Mouse (Mus musculus) adipocyte (in vitro differentiated cells): Measurements from ENCODE around the gene Pklr.

ENCODE experiments used
- DNase-seq: peaks from one replicate; pipeline ENCODE4 v3.0.0-alpha.2; 2016; ENCODE audit warnings: low spot score

Pklr gene

DNA sequence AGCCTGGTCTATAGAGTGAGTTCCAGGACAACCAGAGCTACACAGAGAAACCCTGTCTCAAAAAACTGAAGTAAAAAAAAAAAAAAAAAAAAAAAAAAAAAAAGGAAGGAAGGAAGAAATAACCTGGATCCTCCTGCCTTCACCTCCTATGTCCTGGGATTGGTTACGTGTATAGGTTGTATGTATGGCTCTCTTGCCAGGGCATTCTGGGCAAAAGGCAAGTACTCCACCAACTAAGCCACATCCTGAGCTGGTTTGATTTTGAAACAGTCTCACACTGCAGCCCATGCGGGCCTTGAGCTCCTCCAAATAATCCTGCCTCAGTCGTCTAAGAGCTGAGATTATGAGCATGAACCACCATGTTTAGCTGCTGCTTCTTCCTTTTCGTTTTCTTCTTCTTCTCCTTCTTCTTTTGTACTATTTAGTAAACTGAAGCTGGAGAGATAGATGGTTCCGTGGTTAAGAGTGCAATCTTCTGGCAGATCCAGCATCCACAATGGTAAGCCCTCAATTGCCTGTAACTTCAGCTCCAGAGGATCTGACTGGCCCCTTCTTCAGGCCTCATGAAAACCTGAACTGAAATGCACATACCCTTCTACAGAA lies 27.8 kb downstream of the Pklr start:
- peak; percentile 24 for DNase-seq

GRCm38 (mm10) chr3:89164506-89165267 lies 28.7 kb downstream of the Pklr start, which contains the start of gene Clk2:
Gene Clk2 (plus strand): TSS chr3:89164795.
- DNase-seq = peak; percentile 92

DNA sequence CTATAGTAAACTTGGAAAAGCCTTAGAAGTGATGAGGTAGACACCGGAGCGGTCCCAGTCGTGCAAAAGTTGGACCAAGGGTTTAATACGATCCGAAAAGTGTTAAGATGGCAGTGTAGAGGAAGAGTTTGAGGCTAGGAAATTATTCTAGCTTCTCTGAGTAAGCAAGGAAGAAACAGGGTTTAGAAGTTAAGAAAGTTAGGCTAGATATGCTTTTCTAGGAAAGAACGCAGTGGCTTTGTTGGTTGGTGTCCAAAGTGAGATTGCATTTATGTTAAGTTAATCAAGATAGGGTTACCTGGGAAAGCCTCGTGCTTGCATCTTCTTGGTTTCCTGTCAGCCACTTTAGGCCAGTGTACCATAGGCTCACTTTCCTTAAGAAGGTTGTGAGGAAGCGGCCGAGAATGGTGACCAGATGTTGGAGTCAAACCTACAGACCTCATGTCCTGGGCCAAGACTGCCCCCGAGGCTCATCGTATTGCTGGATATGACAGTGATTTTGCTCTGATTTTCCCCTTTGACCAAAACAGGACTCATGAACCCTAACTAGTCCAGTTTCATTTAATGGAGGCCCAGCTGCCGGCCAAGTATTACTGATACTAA lies 29.4 kb downstream of the Pklr start:
- DNase-seq = no peak

GRCm38 (mm10) chr3:89166945-89167344 lies 31.0 kb downstream of the Pklr start:
- no peak for DNase-seq

DNA sequence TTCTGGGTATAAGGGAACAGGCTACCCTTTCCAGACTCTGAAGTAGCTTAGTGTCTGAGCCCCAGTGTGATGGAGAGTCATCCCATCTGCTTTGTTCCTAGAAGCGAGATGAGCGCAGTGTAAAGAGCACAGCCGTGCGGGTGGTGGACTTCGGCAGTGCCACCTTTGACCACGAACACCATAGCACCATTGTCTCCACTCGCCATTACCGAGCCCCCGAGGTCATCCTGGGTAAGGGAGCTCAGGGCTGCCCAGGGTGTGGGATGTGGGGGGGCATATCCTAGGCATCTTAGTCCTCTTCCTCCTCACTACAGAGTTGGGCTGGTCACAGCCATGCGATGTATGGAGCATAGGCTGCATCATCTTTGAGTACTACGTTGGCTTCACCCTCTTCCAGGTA lies 38.9 kb downstream of the Pklr start:
- no peak for DNase-seq

DNA sequence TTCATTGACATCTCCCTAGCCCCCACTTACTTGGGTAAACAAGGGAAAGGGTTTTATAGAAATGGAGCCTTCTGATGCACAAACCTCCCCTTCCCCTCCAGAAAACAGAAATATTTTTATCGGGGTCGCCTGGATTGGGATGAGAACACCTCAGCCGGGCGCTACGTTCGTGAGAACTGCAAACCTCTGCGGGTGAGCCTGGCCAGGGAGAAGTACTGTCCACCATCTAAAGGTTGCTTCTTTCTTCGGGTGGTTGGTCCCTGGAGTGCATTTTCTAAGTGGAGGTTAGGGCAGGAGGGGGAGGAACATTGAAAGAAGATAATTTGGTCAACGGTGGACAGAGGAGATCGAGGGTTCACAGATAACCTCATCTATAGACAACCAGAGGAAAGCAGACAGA lies 39.6 kb downstream of the Pklr start:
- DNase-seq = no peak

GRCm38 (mm10) chr3:89176421-89176820 lies 40.5 kb downstream of the Pklr start:
- no peak for DNase-seq

DNA sequence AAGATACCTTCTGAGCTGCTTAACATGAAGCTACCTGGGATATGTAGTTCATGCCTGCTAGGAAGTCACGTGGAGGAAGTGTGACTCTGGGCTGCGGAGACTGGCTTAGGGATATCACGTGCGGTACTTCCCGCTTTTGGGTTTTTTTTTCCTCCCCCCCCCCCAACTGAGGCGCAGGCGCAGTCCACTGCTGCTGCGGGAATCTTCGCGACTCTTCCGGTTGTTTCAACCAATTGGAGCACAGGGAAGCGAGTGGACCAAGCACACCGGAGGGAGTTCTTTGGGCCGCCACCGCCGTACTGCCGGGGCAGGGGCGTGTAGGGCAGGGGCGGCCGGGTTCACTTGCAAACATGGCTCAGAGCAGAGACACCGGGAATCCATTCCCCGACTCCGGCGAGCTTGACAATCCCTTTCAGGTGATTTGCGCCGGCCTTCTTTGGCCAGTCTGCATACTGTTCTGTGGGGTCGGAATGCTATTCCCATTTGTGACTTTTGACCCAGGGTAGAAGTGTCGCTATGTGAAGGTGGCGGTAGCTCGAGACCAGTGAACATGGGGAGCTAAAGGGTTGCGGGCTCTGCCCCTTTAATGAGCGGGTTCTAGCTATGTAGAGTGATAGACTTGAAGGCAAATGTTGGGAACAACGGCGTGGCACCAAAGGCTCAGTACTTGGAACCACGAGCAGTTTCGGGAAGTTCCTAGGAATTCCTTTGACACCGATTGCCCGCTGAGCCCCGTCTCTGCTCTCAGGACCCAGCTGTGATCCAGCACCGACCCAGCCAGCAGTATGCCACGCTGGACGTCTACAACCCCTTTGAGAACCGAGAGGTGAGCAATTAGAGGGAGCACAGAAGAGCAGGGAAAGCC lies 41.5 kb downstream of the Pklr start, which contains the start of gene Scamp3:
Gene Scamp3, plus strand, starts transcription at position 232 of the 865 bp plus-strand sequence.
- peak; percentile 98 for DNase-seq

GRCm38 (mm10) chr3:89178107-89178385 lies 42.1 kb downstream of the Pklr start:
- DNase-seq = no peak

DNA sequence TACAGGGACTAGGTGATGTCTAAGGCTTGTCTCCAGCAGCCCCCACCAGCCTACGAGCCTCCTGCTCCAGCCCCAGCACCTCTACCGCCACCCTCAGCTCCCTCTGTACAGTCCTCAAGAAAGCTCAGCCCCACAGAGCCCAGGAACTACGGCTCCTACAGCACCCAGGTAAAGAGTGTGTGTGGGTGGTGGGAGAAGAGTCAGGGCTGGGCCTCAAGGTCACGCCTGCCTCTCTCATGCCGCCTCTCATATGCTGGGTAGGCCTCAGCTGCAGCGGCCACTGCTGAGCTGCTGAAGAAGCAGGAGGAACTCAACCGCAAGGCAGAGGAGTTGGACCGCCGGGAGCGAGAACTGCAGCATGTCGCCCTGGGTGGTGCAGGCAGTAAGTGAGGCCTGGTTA lies 43.1 kb downstream of the Pklr start:
- DNase-seq = no peak

DNA sequence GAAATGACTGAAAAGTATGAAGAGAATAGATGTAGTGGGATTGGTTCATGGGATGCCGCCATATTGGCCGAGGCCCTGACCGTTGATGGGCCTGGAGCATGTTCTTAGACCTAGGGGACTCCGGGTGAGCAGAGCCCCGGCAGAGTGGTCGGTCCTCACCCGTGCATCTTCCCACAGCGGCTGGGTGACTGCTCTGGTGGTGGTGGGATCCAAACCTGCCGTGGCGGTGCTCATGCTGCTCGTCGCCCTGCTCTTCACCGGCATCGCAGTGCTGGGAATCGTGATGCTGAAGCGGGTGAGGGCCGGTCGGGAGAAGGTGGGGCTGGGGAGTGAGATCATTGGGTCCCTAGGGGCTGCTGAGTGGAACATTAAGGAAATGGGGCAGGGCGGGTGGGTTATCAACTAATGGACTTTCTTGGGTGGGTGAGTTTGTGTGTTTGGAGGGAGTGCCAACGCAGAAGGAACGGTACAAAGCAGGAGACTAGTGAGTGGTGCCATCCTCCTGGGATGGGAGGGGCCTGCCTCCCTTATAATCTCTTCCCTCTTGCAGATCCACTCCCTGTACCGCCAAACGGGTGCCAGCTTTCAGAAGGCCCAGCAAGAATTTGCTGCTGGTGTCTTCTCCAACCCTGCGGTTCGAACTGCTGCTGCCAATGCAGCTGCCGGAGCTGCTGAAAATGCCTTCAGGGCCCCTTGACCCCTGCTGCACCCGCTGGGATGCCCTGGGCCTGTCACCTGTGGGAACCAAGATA lies 46.0 kb downstream of the Pklr start:
- DNase-seq = no peak

- DNase-seq = no peak
Observed at GRCm38 (mm10) chr3:89182531-89183057, 46.7 kb downstream of the Pklr start.

DNA sequence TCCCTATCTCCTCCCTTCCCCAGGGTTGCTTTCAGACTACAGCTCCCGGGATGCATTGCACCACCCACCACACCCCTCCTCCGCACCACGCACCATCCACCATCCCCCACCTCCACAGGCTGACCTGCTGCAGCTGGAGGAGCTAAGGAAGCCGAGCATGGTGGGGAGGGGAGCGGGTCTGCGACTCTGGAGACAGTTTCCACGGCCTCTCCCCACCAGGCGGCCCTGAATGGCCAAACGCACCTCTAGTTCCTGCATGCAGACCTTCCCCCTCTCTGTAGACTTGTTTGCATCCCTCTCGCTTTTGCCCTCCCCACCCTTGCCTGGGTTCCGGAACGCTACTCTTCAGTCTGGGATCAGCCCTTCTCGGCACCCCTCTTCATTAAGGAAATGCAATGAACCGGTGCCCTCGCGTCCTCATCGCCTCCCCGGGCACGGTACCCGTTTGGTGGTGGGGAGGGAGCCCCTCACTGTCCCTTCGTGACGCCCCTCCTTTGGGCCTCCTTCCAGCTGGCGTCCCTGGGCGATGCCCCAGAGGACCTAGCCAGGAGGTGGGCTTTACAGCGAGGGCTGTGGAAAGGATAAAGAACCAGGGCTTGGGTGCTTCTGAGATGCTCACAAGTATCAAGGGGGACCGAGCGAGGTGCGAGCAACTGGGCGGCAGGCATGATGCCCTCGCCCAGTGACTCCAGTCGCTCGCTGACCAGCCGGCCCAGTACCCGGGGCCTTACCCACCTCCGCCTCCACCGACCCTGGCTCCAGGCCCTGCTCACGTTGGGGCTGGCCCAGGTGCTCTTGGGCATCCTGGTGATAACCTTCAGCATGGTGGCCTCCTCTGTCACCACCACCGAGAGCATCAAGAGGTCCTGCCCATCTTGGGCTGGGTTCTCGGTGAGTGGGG lies 47.4 kb downstream of the Pklr start, which contains the start of gene Fam189b:
Gene Fam189b, plus strand, starts transcription at position 86 of the 901 bp plus-strand sequence.
- DNase-seq = no peak

DNA sequence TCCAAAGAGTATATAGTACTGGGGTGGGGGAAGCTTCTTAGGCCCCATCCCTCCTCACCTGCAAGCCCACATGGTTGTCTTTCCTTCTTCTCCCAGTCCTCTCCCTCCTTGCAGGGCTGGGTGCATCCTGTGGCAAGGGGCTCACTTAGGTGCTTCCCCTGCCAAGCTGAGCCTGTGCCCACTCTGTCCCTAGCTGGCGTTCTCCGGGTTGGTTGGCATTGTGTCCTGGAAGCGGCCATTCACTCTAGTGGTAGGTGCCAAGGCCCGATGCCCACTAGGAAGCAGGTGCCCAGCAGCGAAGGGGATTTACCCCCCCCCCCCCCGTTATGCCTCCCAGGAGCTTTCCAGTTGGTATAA lies 48.0 kb downstream of the Pklr start:
- DNase-seq = no peak

DNA sequence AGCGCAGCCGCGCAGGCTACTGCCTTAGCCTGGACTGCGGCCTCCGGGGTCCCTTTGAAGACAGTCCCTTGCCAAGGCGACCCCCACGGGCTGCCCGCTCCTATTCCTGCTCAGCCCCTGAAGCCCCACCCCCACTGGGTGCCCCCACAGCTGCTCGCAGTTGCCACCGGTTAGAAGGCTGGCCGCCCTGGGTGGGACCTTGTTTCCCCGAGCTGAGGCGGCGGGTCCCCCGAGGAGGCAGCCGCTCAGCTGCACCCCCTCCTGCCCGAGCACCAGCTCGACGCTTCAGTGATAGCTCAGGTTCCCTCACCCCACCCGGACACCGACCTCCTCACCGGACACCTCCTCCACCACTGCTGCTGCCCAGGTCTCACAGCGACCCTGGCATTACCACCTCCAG lies 51.3 kb downstream of the Pklr start:
- no peak for DNase-seq

- DNase-seq = no peak
Observed at GRCm38 (mm10) chr3:89187690-89188477, 51.9 kb downstream of the Pklr start.

- no peak for DNase-seq
Observed at GRCm38 (mm10) chr3:89188478-89188875, 52.5 kb downstream of the Pklr start.

- DNase-seq = no peak
Observed at GRCm38 (mm10) chr3:89190436-89190835, 54.5 kb downstream of the Pklr start.

- no peak for DNase-seq
Observed at GRCm38 (mm10) chr3:89193351-89193750, 57.4 kb downstream of the Pklr start.

- DNase-seq = no peak
Observed at GRCm38 (mm10) chr3:89193853-89194252, 57.9 kb downstream of the Pklr start.
